40 mouse cellular contexts compared by ENCODE assay signal in the genomic region with DNA sequence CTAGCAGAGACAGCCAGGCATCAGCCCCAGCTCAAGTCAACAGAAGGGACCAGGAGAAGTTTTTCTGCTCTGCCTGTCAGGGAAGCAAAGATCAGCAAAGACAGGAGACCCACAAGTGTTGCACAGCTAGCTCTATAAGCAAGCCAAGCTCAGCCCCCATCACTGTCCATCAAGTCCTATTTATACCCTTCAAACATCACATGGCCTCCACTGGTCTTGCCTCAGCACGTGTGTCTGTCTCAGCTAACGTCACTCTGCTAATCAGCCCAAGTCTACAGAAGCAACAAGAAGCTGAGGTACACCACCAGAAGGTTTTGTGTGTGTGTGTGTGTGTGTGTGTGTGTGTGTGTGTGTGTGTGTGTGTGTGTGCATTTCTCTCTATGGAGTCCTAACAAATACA. TPM values are rescaled to one million over a fixed set of nuclear protein-coding genes. Genes with fewer than 3 reads are reported as not detected.
"Had no signal": no experiment of that assay in that cellular context is flagged by ENCODE, and none has a peak within 500 bp of the region (broad histone marks: within the 10 kb centered on the region; RNA-seq: fewer than 3 reads in every experiment).

No protein-coding gene starts in this region.

- H3K4me2 ChIP-seq: heart, embryonic 11.5 days; hindbrain, embryonic 13.5 days; hindbrain, embryonic 15.5 days; kidney, embryonic 15.5 days; limb, embryonic 13.5 days; limb, embryonic 15.5 days; liver, embryonic 12.5 days had no signal

- H3K4me1 ChIP-seq: hindbrain, embryonic 13.5 days; hindbrain, embryonic 15.5 days; liver, embryonic 12.5 days had no signal

- DNase-seq: gastrocnemius, postnatal 14 days; gastrocnemius, postnatal 36 days; heart, adult 11 months; heart, adult 2 months; heart, postnatal 14 days; heart, postnatal 36 days; kidney, adult 11 months; kidney, adult 2 months; kidney, adult 9 months; kidney, postnatal 14 days; kidney, postnatal 36 days; layer of hippocampus, adult 9-11 months; layer of hippocampus, postnatal 36 days had no signal

- H3K27ac ChIP-seq: heart, adult 2 months; hindbrain, embryonic 13.5 days; hindbrain, embryonic 15.5 days; hindbrain, postnatal 0 days; kidney, embryonic 15.5 days; kidney, postnatal 0 days; left cerebral cortex, adult 2 months; limb, embryonic 13.5 days; limb, embryonic 15.5 days; liver, embryonic 12.5 days; liver, embryonic 14.5 days had no signal

- H3K4me3 ChIP-seq: heart, adult 2 months; hindbrain, embryonic 13.5 days; hindbrain, embryonic 15.5 days; kidney, embryonic 15.5 days; left cerebral cortex, adult 2 months; limb, embryonic 13.5 days; limb, embryonic 15.5 days; liver, embryonic 12.5 days had no signal

- H3K36me3 ChIP-seq: hindbrain, embryonic 13.5 days; hindbrain, embryonic 15.5 days; kidney, embryonic 15.5 days; limb, embryonic 13.5 days; limb, embryonic 15.5 days; liver, embryonic 12.5 days had no signal

RNA-seq across cellular contexts. Expression of a gene that starts 3.6 kb away (rescaled TPM):
- total RNA-seq: gastrocnemius, adult 18-20 months; heart, adult 2 months; heart, postnatal 14 days; heart, postnatal 36 days; hematopoietic stem cell, adult 5-6 weeks; hindbrain, postnatal 0 days; layer of hippocampus, adult 18-20 months; layer of hippocampus, adult 8-10 months; layer of hippocampus, postnatal 14 days; layer of hippocampus, postnatal 36 days; left cerebral cortex, adult 2 months; left cerebral cortex, postnatal 14 days; left cerebral cortex, postnatal 36 days; liver, adult 2 months had no signal
- polyA plus RNA-seq: heart, adult 2 months; hindbrain, postnatal 0 days; intestine, embryonic 14.5 days; kidney, adult 2 months; kidney, postnatal 0 days; large intestine, adult 2 months; liver, adult 2 months; liver, embryonic 14.5 days had no signal

RNA-seq across cellular contexts. Expression of a gene that starts 10.4 kb away (rescaled TPM):
- total RNA-seq: heart, adult 2 months; heart, postnatal 14 days; heart, postnatal 36 days; hematopoietic stem cell, adult 5-6 weeks; hindbrain, postnatal 0 days; layer of hippocampus, adult 18-20 months; layer of hippocampus, adult 8-10 months; layer of hippocampus, postnatal 14 days; layer of hippocampus, postnatal 36 days; left cerebral cortex, adult 2 months; left cerebral cortex, postnatal 14 days; left cerebral cortex, postnatal 36 days; liver, adult 2 months had no signal
- polyA plus RNA-seq: heart, adult 2 months; heart, embryonic 11.5 days; heart, embryonic 14.5 days; hindbrain, embryonic 11.5 days; hindbrain, embryonic 15.5 days; hindbrain, postnatal 0 days; intestine, embryonic 14.5 days; intestine, embryonic 16.5 days; kidney, adult 2 months; large intestine, adult 2 months; liver, adult 2 months; liver, embryonic 12.5 days; liver, embryonic 14.5 days had no signal

RNA-seq across cellular contexts. Expression of a gene that starts 17.7 kb away (rescaled TPM):
- total RNA-seq: gastrocnemius, adult 18-20 months; gastrocnemius, adult 8-10 months; gastrocnemius, postnatal 14 days; gastrocnemius, postnatal 36 days; heart, adult 2 months; heart, postnatal 14 days; heart, postnatal 36 days; hematopoietic stem cell, adult 5-6 weeks; liver, adult 2 months had no signal
- polyA plus RNA-seq: heart, adult 2 months; heart, embryonic 11.5 days; heart, embryonic 16.5 days; intestine, embryonic 14.5 days; intestine, embryonic 16.5 days; kidney, adult 2 months; large intestine, adult 2 months; limb, embryonic 11.5 days; liver, adult 2 months; liver, embryonic 12.5 days; liver, embryonic 14.5 days had no signal

RNA-seq across cellular contexts. Expression of a gene that starts 44.5 kb away (rescaled TPM):
- total RNA-seq: gastrocnemius, adult 18-20 months; gastrocnemius, adult 8-10 months; gastrocnemius, postnatal 14 days; gastrocnemius, postnatal 36 days; heart, adult 2 months; heart, postnatal 14 days; heart, postnatal 36 days; hematopoietic stem cell, adult 5-6 weeks; liver, adult 2 months had no signal
- polyA plus RNA-seq: heart, embryonic 11.5 days; liver, adult 2 months had no signal
